Mouse (Mus musculus) lung, adult 2 months (tissue): ENCODE data around the gene Nemf.

Source experiments
- CTCF ChIP-seq: fragments of 200-500 bp; IDR thresholded peaks from 2 replicates; pipeline ENCODE4 v1.5.1; 2011; ENCODE audit warnings: mild to moderate bottlenecking, low read length, control low read depth; ENCODE audit not compliant: insufficient read depth
- POLR2A ChIP-seq: fragments of 200-500 bp; IDR thresholded peaks from 2 replicates; pipeline ENCODE4 v1.6.1; 2011; ENCODE audit warnings: low read depth, mild to moderate bottlenecking, control low read depth, low read length, borderline replicate concordance; ENCODE audit errors: extremely low read depth

GRCm38 (mm10) chr12:69287535-69287934 lies 69.4 kb downstream of the Nemf start:
- TF ChIP-seq POLR2A: no peak
- TF ChIP-seq CTCF: no peak
